Mouse (Mus musculus) forebrain, embryonic 13.5 days (tissue): ENCODE data around the gene Atp1b1. TPM values are rescaled to one million over a fixed set of nuclear protein-coding genes. Genes with fewer than 3 reads are reported as not detected.

Experiments
- ATAC-seq: fragments of 200-750 bp; cut with Nextera tagmentation; 2 replicates; pipeline ENCODE4 v1.8.0; 2017
- H3K27ac ChIP-seq: fragments of 300-500 bp; sonication (generic); 2 replicates; pipeline ENCODE4 v1.5.1; 2015; ENCODE audit warnings: inconsistent platforms, mild to moderate bottlenecking, moderate library complexity
- H3K27me3 ChIP-seq: fragments of 300-500 bp; sonication (generic); 2 replicates; pipeline ENCODE4 v1.6.1; 2015; ENCODE audit warnings: mild to moderate bottlenecking, inconsistent platforms
- H3K36me3 ChIP-seq: fragments of 300-500 bp; sonication (generic); 2 replicates; pipeline ENCODE4 v1.6.1; 2015; ENCODE audit warnings: mild to moderate bottlenecking, inconsistent platforms; ENCODE audit not compliant: poor library complexity, severe bottlenecking
- H3K4me1 ChIP-seq: fragments of 300-500 bp; sonication (generic); 2 replicates; pipeline ENCODE4 v1.6.1; 2015; ENCODE audit warnings: inconsistent platforms
- H3K4me2 ChIP-seq: fragments of 300-500 bp; sonication (generic); 2 replicates; pipeline ENCODE4 v1.6.1; 2015; ENCODE audit warnings: inconsistent platforms, mild to moderate bottlenecking, moderate library complexity
- H3K4me3 ChIP-seq: fragments of 300-500 bp; sonication (generic); 2 replicates; pipeline ENCODE4 v1.5.1; 2015; ENCODE audit warnings: mild to moderate bottlenecking, inconsistent platforms
- H3K9ac ChIP-seq: fragments of 300-500 bp; sonication (generic); 2 replicates; pipeline ENCODE4 v1.6.1; 2015; ENCODE audit warnings: mild to moderate bottlenecking, inconsistent platforms
- H3K9me3 ChIP-seq: fragments of 300-500 bp; sonication (generic); replicated peaks from 2 replicates; pipeline ENCODE4 v1.6.1; 2016; ENCODE audit warnings: inconsistent platforms
- WGBS: fragments of 180-500 bp; shearing (Covaris S2); methylation state at CpG from one replicate; pipeline ENCODE4 v1.1.7; 2015; 5-methylcytosine and 5-hydroxymethylcytosine counted together
- polyA plus RNA-seq: library from polyadenylated mRNA; unstranded; fragments of >200 nt; fragmentation: Nextera tagmentation; extraction: Ambion mirVana; gene quantifications from 2 replicates; pipeline ENCODE4 v1.2.1, GENCODE M21; 2015

Gene Atp1b1
- polyA plus RNA-seq, 1 experiment from 2014 or later = 34.0 TPM

DNA sequence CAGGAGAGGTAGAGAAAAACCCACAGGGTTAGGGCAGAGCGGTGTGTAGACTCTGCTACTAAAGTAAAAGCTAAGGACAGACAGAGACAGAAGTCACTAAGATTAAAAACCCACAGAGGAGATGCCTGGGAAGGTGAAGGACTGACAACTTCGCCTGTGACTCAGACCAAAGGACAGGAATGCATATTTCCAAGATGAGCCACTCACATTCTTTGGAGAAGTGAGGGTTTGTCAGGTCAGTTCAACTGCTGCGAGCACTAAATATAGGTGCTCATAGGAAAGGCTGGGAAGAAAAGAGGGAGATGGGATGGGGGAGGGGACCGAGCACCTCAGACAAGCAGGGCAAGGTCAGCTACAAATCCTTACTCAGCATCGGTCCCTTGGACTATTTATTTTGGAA is 6.8 kb downstream of the Atp1b1 start:
- no peak for ATAC-seq
- no peak overlapping the region for H3K9ac ChIP-seq
- H3K4me2 ChIP-seq = no peak overlapping the region
- peaks cover 21% of the 10 kb centered on the region for H3K4me1 ChIP-seq
- H3K9me3 ChIP-seq = no peaks in the 10 kb centered on the region
- no peak overlapping the region for H3K4me3 ChIP-seq
- H3K27me3 ChIP-seq = peaks cover 6% of the 10 kb centered on the region; the same call in 1 of the 2 replicates
- peaks cover 15% of the 10 kb centered on the region for H3K36me3 ChIP-seq
- H3K27ac ChIP-seq = no peak overlapping the region
- WGBS = 90% methylated on average over 5 of the region's 5 CpGs

GRCm38 (mm10) chr1:164450644-164451043 is 7.5 kb downstream of the Atp1b1 start:
- no peak overlapping the region for H3K4me2 ChIP-seq
- H3K36me3 ChIP-seq = peaks cover 22% of the 10 kb centered on the region
- H3K27me3 ChIP-seq = no peaks in the 10 kb centered on the region
- H3K27ac ChIP-seq = no peak overlapping the region
- H3K9ac ChIP-seq = no peak overlapping the region
- peaks cover 14% of the 10 kb centered on the region for H3K4me1 ChIP-seq
- no peaks in the 10 kb centered on the region for H3K9me3 ChIP-seq
- 85% methylated on average over 4 of the region's 4 CpGs for WGBS
- no peak overlapping the region for H3K4me3 ChIP-seq
- ATAC-seq = no peak

DNA sequence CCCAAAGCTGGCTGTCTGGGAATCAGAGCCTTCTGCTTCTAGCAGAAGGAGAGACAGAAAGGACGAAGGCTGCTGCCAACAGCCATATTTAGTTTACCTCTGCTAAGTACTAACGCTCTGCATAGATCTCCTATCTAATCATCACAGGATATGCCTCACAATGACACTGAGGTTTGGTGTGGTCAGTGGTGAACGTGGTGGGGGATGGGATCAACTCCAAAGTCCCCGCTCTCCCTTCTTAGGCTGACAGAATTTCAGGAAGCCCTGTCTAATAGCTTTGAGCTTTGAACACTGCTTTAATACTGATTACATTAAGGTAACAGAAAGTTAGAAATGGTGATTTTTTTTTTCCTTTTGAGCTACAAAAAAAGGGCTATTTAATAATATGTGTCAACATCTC is 7.9 kb downstream of the Atp1b1 start:
- no peak overlapping the region for H3K4me3 ChIP-seq
- no peaks in the 10 kb centered on the region for H3K27me3 ChIP-seq
- 91% methylated on average over 4 of the region's 4 CpGs for WGBS
- ATAC-seq = no peak
- H3K27ac ChIP-seq = no peak overlapping the region
- peaks cover 12% of the 10 kb centered on the region for H3K4me1 ChIP-seq
- H3K36me3 ChIP-seq = peaks cover 24% of the 10 kb centered on the region
- H3K9ac ChIP-seq = no peak overlapping the region
- no peak overlapping the region for H3K4me2 ChIP-seq
- H3K9me3 ChIP-seq = no peaks in the 10 kb centered on the region

DNA sequence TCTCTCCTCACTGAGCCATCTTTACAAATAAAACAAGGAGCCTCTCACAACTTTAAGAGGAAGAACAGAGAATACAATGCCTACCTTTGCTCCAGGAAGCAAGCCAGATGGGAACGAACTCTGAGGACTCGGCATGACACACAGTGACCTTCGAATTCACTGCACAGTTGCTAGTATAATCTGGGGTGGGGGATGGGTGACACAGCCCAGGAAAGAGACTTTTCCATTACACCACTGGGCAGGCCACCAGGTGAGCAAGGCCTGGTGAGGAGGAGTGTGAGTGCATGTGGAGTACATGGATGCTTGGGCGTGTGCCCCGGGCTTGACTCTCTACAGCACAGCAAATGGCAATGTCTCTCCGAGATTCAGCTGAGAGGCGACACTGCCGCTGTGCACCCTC is 8.5 kb downstream of the Atp1b1 start:
- H3K27me3 ChIP-seq = no peaks in the 10 kb centered on the region
- ATAC-seq = no peak
- 91% methylated on average over 8 of the region's 8 CpGs for WGBS
- no peak overlapping the region for H3K9ac ChIP-seq
- H3K9me3 ChIP-seq = no peaks in the 10 kb centered on the region
- no peak overlapping the region for H3K4me3 ChIP-seq
- H3K4me2 ChIP-seq = no peak overlapping the region
- H3K4me1 ChIP-seq = peaks cover 6% of the 10 kb centered on the region
- peaks cover 24% of the 10 kb centered on the region for H3K36me3 ChIP-seq
- H3K27ac ChIP-seq = no peak overlapping the region

DNA sequence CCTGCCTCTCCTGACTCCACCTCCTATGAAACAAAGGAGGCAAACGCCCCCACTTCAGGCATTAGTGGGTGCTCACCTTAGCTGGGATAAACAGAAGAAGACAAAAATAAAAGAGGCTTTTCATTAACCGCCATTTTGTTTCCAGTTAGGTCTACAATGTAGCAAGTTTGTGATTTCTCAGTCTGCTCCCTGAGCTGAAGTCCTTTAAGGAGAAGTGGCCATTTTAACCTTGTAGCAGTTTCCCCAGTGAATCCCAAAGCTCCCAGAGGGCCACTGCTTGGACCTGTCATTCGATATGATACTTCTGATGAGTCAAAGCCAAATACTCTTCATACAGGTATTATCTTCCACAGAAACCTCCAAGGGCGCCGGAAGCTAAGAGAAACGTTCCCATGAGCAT is 10.6 kb downstream of the Atp1b1 start:
- Histone ChIP-seq H3K4me1 (no peaks in the 10 kb centered on the region), H3K9ac (no peak overlapping the region), H3K4me3 (no peak overlapping the region), H3K4me2 (no peak overlapping the region), H3K27ac (no peak overlapping the region), H3K9me3 (no peaks in the 10 kb centered on the region), H3K36me3 (peaks cover 32% of the 10 kb centered on the region), H3K27me3 (no peaks in the 10 kb centered on the region)
- 89% methylated on average over 6 of the region's 6 CpGs for WGBS
- no peak for ATAC-seq

DNA sequence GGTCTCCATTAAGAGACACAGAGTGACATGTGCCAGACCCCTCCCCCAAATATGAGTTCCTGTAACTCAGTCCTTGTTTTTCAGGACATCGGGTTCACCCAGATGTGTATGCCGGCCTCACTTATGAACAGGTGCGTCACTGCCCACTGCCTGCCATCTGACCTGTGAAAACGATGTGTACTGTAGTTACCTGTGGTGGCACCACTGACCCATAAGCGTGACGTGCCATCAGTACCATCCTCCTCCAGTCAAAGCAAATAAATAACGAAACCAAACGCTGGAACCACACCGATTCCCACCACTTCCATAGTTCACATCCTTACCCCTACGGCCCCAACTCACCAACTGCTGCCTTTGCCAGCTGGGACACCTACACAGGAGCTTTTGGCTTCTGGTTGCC is 11.6 kb downstream of the Atp1b1 start:
- 95% methylated on average over 10 of the region's 10 CpGs for WGBS
- ATAC-seq = no peak
- no peaks in the 10 kb centered on the region for H3K9me3 ChIP-seq
- H3K36me3 ChIP-seq = peaks cover 41% of the 10 kb centered on the region
- no peak overlapping the region for H3K9ac ChIP-seq
- H3K27me3 ChIP-seq = no peaks in the 10 kb centered on the region
- H3K4me3 ChIP-seq = no peak overlapping the region
- no peak overlapping the region for H3K27ac ChIP-seq
- no peaks in the 10 kb centered on the region for H3K4me1 ChIP-seq
- H3K4me2 ChIP-seq = no peak overlapping the region

DNA sequence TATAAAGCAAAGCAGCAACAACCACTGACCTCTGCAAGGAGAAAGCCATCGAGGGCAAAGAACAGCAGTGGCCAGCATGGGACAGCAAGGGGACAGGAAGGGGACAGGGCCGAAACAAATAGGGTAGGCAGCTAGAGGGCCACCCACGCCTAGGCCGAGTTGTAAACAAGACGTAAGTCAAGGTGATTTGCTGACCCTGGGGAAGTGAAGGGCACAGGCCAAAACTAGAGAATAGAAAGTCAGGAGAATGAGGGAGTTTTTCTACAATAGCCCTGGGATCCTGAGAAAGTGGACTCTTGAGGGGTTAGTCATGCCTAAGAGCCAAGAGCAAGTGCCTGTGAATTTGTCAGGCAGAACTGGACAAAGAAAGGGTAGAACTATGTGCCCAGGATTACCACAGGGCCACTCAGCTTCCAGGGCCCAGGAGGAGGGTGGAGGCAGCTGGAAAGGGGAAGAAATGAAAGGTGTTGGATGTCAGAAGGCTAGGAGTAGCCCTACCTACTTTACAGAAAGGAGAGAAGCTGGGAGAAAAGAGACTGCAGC is 12.5 kb downstream of the Atp1b1 start:
- Histone ChIP-seq H3K4me1 (no peaks in the 10 kb centered on the region), H3K9me3 (no peaks in the 10 kb centered on the region), H3K27me3 (no peaks in the 10 kb centered on the region), H3K4me2 (no peak overlapping the region), H3K4me3 (no peak overlapping the region), H3K27ac (no peak overlapping the region), H3K36me3 (peaks cover 44% of the 10 kb centered on the region), H3K9ac (no peak overlapping the region)
- 88% methylated on average over 5 of the region's 5 CpGs for WGBS
- ATAC-seq = no peak

DNA sequence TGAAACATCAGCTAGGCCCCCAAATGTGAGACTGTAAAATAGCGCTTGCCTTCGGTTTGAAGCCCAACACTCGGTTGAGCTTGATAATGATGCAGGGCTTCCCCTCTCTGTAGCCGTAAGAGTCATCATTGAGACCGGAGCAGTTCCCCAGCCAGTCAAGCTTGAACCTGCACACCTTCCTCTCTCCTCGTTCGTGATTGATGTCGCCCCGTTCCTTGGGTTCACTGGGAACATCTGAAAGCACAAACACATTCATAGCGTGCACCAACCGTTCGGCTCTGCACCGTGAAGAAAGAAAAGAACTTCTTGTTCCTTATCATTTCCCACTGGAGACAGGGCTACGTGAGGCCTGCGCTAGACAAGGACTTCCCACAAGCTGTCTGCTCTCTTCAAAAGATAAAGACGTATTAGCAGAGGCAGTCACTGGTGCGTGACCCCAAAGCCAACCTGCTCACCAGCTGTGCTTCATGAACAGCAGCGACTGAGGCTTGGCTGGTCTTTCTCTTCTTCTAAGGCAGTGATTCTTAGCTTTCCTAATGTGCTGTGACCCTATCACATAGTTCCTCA is 16.7 kb downstream of the Atp1b1 start:
- no peaks in the 10 kb centered on the region for H3K27me3 ChIP-seq
- no peak overlapping the region for H3K4me3 ChIP-seq
- H3K36me3 ChIP-seq = peaks cover 80% of the 10 kb centered on the region
- H3K27ac ChIP-seq = no peak overlapping the region
- H3K9ac ChIP-seq = no peak overlapping the region
- 72% methylated on average over 18 of the region's 18 CpGs for WGBS
- H3K4me2 ChIP-seq = no peak overlapping the region
- no peaks in the 10 kb centered on the region for H3K4me1 ChIP-seq
- no peaks in the 10 kb centered on the region for H3K9me3 ChIP-seq
- no peak for ATAC-seq

DNA sequence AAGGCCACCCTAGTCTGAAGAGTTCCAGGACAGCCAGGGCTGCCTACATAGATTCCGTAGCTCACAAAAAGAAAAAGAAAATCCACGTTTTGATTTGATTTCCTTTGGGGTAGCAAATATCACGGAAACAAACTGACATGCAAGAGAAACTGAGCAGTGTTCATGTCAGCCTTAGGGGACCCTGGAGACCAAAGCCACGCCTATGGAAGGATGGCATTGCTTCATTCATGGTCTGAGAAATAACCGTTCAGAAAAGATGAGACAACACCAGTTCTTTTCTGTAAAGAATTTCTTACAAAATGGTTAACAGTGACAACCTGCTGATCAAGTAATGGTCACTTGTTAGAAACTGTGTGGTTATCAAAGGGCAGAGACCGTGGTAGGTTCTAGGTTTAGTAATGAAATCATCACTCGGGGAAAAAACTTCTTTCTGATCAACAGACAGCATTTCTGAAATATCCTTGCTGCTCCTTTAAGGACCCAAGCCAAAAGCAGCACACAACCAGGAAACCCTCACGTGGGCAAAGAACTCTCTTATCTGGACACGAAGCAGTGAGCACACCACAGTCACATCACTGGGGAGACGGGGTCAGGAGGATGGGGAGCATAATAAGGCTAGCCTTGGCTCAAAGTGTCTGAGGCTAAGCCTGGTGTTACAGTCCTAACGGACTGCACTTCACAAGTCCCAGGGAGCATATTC is 17.3 kb downstream of the Atp1b1 start:
- Histone ChIP-seq H3K9ac (no peak overlapping the region), H3K4me2 (no peak overlapping the region), H3K27me3 (no peaks in the 10 kb centered on the region), H3K9me3 (no peaks in the 10 kb centered on the region), H3K4me1 (no peaks in the 10 kb centered on the region), H3K36me3 (peaks cover 82% of the 10 kb centered on the region), H3K27ac (no peak overlapping the region), H3K4me3 (no peak overlapping the region)
- 89% methylated on average over 11 of the region's 11 CpGs for WGBS
- ATAC-seq = no peak

DNA sequence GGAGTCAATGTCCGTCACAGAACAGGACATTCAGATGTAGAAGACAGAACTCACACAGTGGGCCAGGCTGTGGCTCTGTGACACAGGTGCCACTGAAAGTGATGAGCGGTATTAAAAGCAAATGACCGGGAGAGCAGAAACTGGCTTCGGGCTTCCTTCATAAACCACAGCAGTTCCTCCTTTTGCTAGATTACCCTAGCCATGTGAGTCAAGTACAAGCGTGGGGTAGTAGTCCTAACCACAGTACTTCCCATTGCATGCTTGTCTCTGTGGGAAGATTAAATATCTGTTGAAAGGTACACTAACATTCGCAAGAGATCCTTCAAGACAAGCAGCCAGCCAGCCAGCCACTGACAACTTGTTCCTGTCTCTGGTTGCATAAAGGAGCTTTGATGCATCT is 17.9 kb downstream of the Atp1b1 start:
- Histone ChIP-seq H3K36me3 (peaks cover 78% of the 10 kb centered on the region), H3K9ac (no peak overlapping the region)
- WGBS = 94% methylated on average over 6 of the region's 6 CpGs

GRCm38 (mm10) chr1:164436749-164437148 is 21.4 kb downstream of the Atp1b1 start:
- 84% methylated on average over 7 of the region's 7 CpGs for WGBS
- no peak for ATAC-seq
- no peaks in the 10 kb centered on the region for H3K4me1 ChIP-seq
- H3K36me3 ChIP-seq = peaks cover 54% of the 10 kb centered on the region
- H3K4me3 ChIP-seq = no peak overlapping the region
- no peak overlapping the region for H3K9ac ChIP-seq
- no peak overlapping the region for H3K4me2 ChIP-seq
- H3K27ac ChIP-seq = no peak overlapping the region
- H3K27me3 ChIP-seq = no peaks in the 10 kb centered on the region
- H3K9me3 ChIP-seq = no peaks in the 10 kb centered on the region

More for the DNA sequence above, 17.9 kb downstream of the Atp1b1 start:
- no peak overlapping the region for H3K27ac ChIP-seq
- no peaks in the 10 kb centered on the region for H3K4me1 ChIP-seq
- H3K9me3 ChIP-seq = no peaks in the 10 kb centered on the region
- H3K4me2 ChIP-seq = no peak overlapping the region
- H3K4me3 ChIP-seq = no peak overlapping the region
- no peak for ATAC-seq
- H3K27me3 ChIP-seq = no peaks in the 10 kb centered on the region

DNA sequence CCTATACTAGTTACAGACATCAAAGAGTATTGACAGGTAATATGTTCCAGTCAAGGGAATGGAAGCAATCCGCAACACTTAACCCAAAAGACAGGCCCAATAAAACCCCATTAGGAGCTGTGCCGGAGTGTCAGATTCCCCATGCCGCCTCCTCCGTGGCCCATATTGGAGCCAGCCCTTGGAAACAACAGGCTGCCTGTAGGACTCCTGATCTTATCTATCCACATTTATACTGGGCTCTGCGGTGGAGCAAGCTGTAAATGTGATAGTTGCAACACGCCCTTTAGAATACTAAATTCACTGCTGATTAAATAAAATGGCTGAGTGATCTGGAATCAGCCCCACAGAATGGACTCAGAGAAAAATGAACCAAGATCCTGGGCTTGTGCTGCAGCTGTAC is 24.1 kb downstream of the Atp1b1 start:
- no peak overlapping the region for H3K4me3 ChIP-seq
- peaks cover 29% of the 10 kb centered on the region for H3K36me3 ChIP-seq
- no peak overlapping the region for H3K27ac ChIP-seq
- H3K4me1 ChIP-seq = no peaks in the 10 kb centered on the region
- no peaks in the 10 kb centered on the region for H3K9me3 ChIP-seq
- no peak overlapping the region for H3K9ac ChIP-seq
- H3K27me3 ChIP-seq = no peaks in the 10 kb centered on the region
- 91% methylated on average over 6 of the region's 6 CpGs for WGBS
- no peak overlapping the region for H3K4me2 ChIP-seq
- no peak for ATAC-seq

GRCm38 (mm10) chr1:164432649-164433048 is 25.5 kb downstream of the Atp1b1 start:
- no peak overlapping the region for H3K9ac ChIP-seq
- H3K4me2 ChIP-seq = no peak overlapping the region
- H3K27ac ChIP-seq = no peak overlapping the region
- H3K4me1 ChIP-seq = no peaks in the 10 kb centered on the region
- H3K9me3 ChIP-seq = no peaks in the 10 kb centered on the region
- peaks cover 15% of the 10 kb centered on the region for H3K36me3 ChIP-seq
- no peak for ATAC-seq
- no peak overlapping the region for H3K4me3 ChIP-seq
- no peaks in the 10 kb centered on the region for H3K27me3 ChIP-seq
- 82% methylated on average over 5 of the region's 5 CpGs for WGBS
